In the genomic region with DNA sequence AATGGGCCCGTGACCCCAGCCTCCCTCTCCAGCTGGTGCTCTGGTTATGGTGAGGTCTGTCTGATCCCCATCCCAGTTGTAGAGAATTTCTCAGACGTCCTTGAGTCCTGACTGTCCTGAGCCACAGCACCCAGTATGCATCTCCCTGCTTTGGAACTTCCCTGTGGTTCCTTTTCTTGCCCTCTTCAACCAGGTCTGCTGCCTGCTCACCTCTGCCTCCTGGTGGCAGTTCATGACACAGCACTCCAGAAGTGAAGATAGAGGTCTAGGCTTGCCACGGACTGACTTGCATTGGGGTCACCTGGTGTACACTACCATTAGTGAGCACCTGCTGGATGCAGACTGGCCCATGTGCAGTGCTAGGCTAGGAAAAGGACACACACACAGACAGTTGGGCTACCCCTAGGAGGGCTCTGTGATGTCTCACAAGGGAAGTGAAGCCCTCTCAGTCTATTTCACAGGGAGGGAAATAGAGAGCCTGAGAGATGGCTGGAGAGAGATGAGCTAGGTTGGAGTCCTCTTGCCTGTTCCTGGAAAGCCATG, we compare ENCODE assay signal across 8 mouse cellular contexts. TPM values are rescaled to one million over a fixed set of nuclear protein-coding genes. Genes with fewer than 3 reads are reported as not detected.
DNase-seq lines count a peak whose midpoint lies in the region; ATAC-seq lines count a peak whose summit lies in the region.

No protein-coding gene starts in this region.

- H3K27me3 ChIP-seq in liver, embryonic 12.5 days (replicated peaks), result no peaks in the 10 kb centered on the region
- H3K27me3 ChIP-seq in heart, embryonic 13.5 days (replicated peaks), result no peaks in the 10 kb centered on the region
- H3K27me3 ChIP-seq in liver, embryonic 11.5 days (replicated peaks; ENCODE audit: control insufficient read depth, insufficient read depth, low read length), result no peaks in the 10 kb centered on the region

- no peak overlapping the region for H3K4me3 ChIP-seq in liver, embryonic 12.5 days
- H3K4me3 ChIP-seq in heart, embryonic 13.5 days, result no peak overlapping the region
- no peak overlapping the region for H3K4me3 ChIP-seq in liver, embryonic 11.5 days (ENCODE audit: low read depth, low read length)

- no peaks in the 10 kb centered on the region for H3K36me3 ChIP-seq in liver, embryonic 12.5 days
- no peaks in the 10 kb centered on the region for H3K36me3 ChIP-seq in heart, embryonic 13.5 days
- H3K36me3 ChIP-seq in liver, embryonic 11.5 days (ENCODE audit: control insufficient read depth, insufficient read depth, low read length), result no peaks in the 10 kb centered on the region

- no peak overlapping the region for H3K27ac ChIP-seq in liver, embryonic 12.5 days
- H3K27ac ChIP-seq in heart, embryonic 13.5 days (replicated peaks), result no peak overlapping the region
- H3K27ac ChIP-seq in liver, embryonic 11.5 days (ENCODE audit: low read depth, low read length), result no peak overlapping the region

- H3K9me3 ChIP-seq in liver, embryonic 12.5 days (replicated peaks), result no peaks in the 10 kb centered on the region
- H3K9me3 ChIP-seq in heart, embryonic 13.5 days, result no peaks in the 10 kb centered on the region
- no peaks in the 10 kb centered on the region for H3K9me3 ChIP-seq in liver, embryonic 11.5 days (ENCODE audit: control insufficient read depth, low read length)

- no peaks in the 10 kb centered on the region for H3K4me1 ChIP-seq in liver, embryonic 12.5 days
- no peaks in the 10 kb centered on the region for H3K4me1 ChIP-seq in heart, embryonic 13.5 days
- no peaks in the 10 kb centered on the region for H3K4me1 ChIP-seq in liver, embryonic 11.5 days (replicated peaks; ENCODE audit: control insufficient read depth, insufficient read depth, low read length)

- no peak overlapping the region for H3K9ac ChIP-seq in liver, embryonic 12.5 days
- H3K9ac ChIP-seq in heart, embryonic 13.5 days, result no peak overlapping the region
- no peak overlapping the region for H3K9ac ChIP-seq in liver, embryonic 11.5 days (ENCODE audit: low read depth, low read length)

- H3K4me2 ChIP-seq in liver, embryonic 12.5 days, result no peak overlapping the region
- H3K4me2 ChIP-seq in heart, embryonic 13.5 days, result no peak overlapping the region
- no peak overlapping the region for H3K4me2 ChIP-seq in liver, embryonic 11.5 days

- no peak; the same call in 1 of the 2 replicates for ATAC-seq in liver, embryonic 12.5 days
- ATAC-seq in heart, embryonic 13.5 days (ENCODE audit: extremely low read depth, insufficient number of reproducible peaks, low FRiP score, low TSS enrichment), result peak; percentile 31; the same call in 1 of the 2 replicates
- no peak for ATAC-seq in liver, embryonic 11.5 days (replicated peaks; ENCODE audit: low FRiP score)

- WGBS in liver, embryonic 12.5 days (ENCODE audit: insufficient replicate concordance), result 39% methylated on average over 3 of the region's 3 CpGs
- 37% methylated on average over 3 of the region's 3 CpGs for WGBS in heart, embryonic 13.5 days
- 45% methylated on average over 3 of the region's 3 CpGs for WGBS in liver, embryonic 11.5 days

- DNase-seq in liver, result peak; percentile 55
- DNase-seq in adipocyte (ENCODE audit: low spot score), result peak; percentile 43
- DNase-seq in cerebellum, postnatal 10 days, result peak; percentile 88 to 90
- peak; percentile 36 for DNase-seq in liver, embryonic 11.5 days (ENCODE audit: low spot score)
- peak; percentile 65 for DNase-seq in ovary, postnatal 36 days (ENCODE audit: low spot score)
- DNase-seq in T-cell, adult 2 months (ENCODE audit: low spot score), result no peak

RNA-seq across cellular contexts. Expression of a gene that starts 8.1 kb away (rescaled TPM):
- polyA plus RNA-seq in liver, embryonic 12.5 days (2016; fragmentation: Nextera tagmentation; extraction: Ambion mirVana), result 0.08 TPM in 1 of 2 replicates, not detected in the other
- not detected in 2 replicates for polyA plus RNA-seq in heart, embryonic 13.5 days (2015; fragmentation: Nextera tagmentation; extraction: Ambion mirVana)
- polyA plus RNA-seq in liver, embryonic 11.5 days (2014; fragmentation: Nextera tagmentation; extraction: Ambion mirVana), result not detected in 2 replicates

RNA-seq across cellular contexts. Expression of a gene that starts 11.9 kb away (rescaled TPM):
- polyA plus RNA-seq in liver, embryonic 12.5 days (2016; fragmentation: Nextera tagmentation; extraction: Ambion mirVana), result not detected in 2 replicates
- not detected in 2 replicates for polyA plus RNA-seq in heart, embryonic 13.5 days (2015; fragmentation: Nextera tagmentation; extraction: Ambion mirVana)
- not detected in 2 replicates for polyA plus RNA-seq in liver, embryonic 11.5 days (2014; fragmentation: Nextera tagmentation; extraction: Ambion mirVana)

RNA-seq across cellular contexts. Expression of a gene that starts 29.8 kb away (rescaled TPM):
- polyA plus RNA-seq in liver, embryonic 12.5 days (2016; fragmentation: Nextera tagmentation; extraction: Ambion mirVana), result not detected in 2 replicates
- not detected in 2 replicates for polyA plus RNA-seq in heart, embryonic 13.5 days (2015; fragmentation: Nextera tagmentation; extraction: Ambion mirVana)
- polyA plus RNA-seq in liver, embryonic 11.5 days (2014; fragmentation: Nextera tagmentation; extraction: Ambion mirVana), result not detected in 2 replicates

RNA-seq across cellular contexts. Expression of a gene that starts 44.8 kb away (rescaled TPM):
- not detected in 2 replicates for polyA plus RNA-seq in liver, embryonic 12.5 days (2016; fragmentation: Nextera tagmentation; extraction: Ambion mirVana)
- polyA plus RNA-seq in heart, embryonic 13.5 days (2015; fragmentation: Nextera tagmentation; extraction: Ambion mirVana), result not detected in 2 replicates
- polyA plus RNA-seq in liver, embryonic 11.5 days (2014; fragmentation: Nextera tagmentation; extraction: Ambion mirVana), result not detected in 2 replicates

RNA-seq across cellular contexts. Expression of a gene that starts 55.1 kb away (rescaled TPM):
- not detected in 2 replicates for polyA plus RNA-seq in liver, embryonic 12.5 days (2016; fragmentation: Nextera tagmentation; extraction: Ambion mirVana)
- polyA plus RNA-seq in heart, embryonic 13.5 days (2015; fragmentation: Nextera tagmentation; extraction: Ambion mirVana), result 0.11 TPM in 1 of 2 replicates, not detected in the other
- polyA plus RNA-seq in liver, embryonic 11.5 days (2014; fragmentation: Nextera tagmentation; extraction: Ambion mirVana), result not detected in 2 replicates
